Mouse (Mus musculus): ENCODE results near the gene Slc1a2.

DNA sequence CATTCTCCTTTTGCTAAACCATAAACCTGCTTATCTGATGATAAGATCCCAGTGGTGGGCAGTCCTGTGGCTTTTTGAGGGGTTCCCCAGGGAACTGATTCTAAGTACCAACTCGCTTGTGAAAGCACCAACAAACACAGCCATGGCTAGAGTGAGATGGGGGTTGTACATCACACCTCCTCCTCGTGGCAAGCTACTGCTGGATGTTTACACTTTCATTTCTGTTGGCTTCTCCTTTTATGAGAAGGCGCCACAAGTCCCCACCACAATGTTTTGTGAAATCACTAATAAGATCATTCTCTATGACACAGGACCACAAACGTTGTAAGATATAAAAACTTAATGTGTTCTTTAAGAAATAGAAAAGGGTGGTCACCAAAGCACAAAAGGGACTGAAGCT, 154.3 kb downstream of the Slc1a2 start:
- no peak for TF ChIP-seq CTCF (IDR thresholded peaks at IDR 0.05; ENCODE audit: borderline replicate concordance, insufficient read depth, low read length)
- TF ChIP-seq POLR2A (IDR thresholded peaks at IDR 0.05; ENCODE audit: low read depth, low read length), result no peak
